Mouse (Mus musculus) heart, postnatal 0 days (tissue): ENCODE measurements around the gene Srf.

Experiments
- CTCF ChIP-seq: IDR thresholded peaks from 2 replicates; pipeline ENCODE4 v1.5.1; 2016; ENCODE audit warnings: antibody characterized with exemption, control low read depth, low read depth
- EP300 ChIP-seq: IDR thresholded peaks from 2 replicates; pipeline ENCODE4 v1.6.1; 2016; ENCODE audit warnings: antibody characterized with exemption, low read depth

DNA sequence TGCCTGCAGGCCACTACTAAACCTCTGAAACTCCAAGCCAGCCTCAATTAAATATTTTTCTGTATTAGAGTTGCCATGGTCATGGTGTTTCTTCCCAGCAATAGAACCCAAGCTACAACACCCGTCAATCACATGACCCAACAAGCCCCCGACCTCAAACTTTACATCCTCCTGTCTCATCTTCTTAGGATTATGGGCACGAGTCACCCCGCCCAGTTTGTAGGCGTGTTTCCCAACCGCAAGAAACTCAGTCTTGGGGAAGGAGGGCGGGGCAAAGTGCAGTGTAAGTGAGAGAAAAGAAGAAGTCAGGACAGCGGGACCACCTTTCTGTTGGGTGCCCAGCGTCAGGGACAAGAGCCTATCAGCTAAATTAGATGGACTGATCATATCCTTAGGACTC is 32.2 kb upstream of the Srf start:
- TF ChIP-seq CTCF, result no peak
- TF ChIP-seq EP300, result no peak
